Mouse (Mus musculus) layer of hippocampus, adult 11-12 months (tissue): Measurements from ENCODE around the gene St3gal4.

Experiments
- DNase-seq: peaks from one replicate; pipeline ENCODE4 v3.0.0; 2022; ENCODE audit warnings: low spot score

St3gal4 gene

GRCm38 (mm10) chr9:35128564-35128963 lies 9.5 kb upstream of the St3gal4 start:
- DNase-seq, result no peak

GRCm38 (mm10) chr9:35127561-35127960 lies 8.5 kb upstream of the St3gal4 start:
- DNase-seq, result no peak

GRCm38 (mm10) chr9:35127147-35127546 lies 8.1 kb upstream of the St3gal4 start:
- no peak for DNase-seq

GRCm38 (mm10) chr9:35124678-35124955 lies 5.5 kb upstream of the St3gal4 start:
- no peak for DNase-seq

- no peak for DNase-seq
These were observed 5.0 kb upstream of the St3gal4 start for GRCm38 (mm10) chr9:35123804-35124677.

- peak; percentile 28 for DNase-seq
These were observed 4.4 kb upstream of the St3gal4 start for GRCm38 (mm10) chr9:35123456-35123803.

- DNase-seq, result no peak
These were observed 3.6 kb upstream of the St3gal4 start for GRCm38 (mm10) chr9:35122551-35123266.

- no peak for DNase-seq
These were observed 505 bp downstream of the St3gal4 start for GRCm38 (mm10) chr9:35118563-35118962.

GRCm38 (mm10) chr9:35117384-35118295 lies 1.4 kb downstream of the St3gal4 start:
- no peak for DNase-seq

- peak; percentile 67 for DNase-seq
These were observed 2.4 kb downstream of the St3gal4 start for GRCm38 (mm10) chr9:35116391-35117381.

GRCm38 (mm10) chr9:35115804-35116203 lies 3.3 kb downstream of the St3gal4 start:
- no peak for DNase-seq

- DNase-seq, result no peak
These were observed 3.8 kb downstream of the St3gal4 start for GRCm38 (mm10) chr9:35115299-35115698.

- no peak for DNase-seq
These were observed 4.8 kb downstream of the St3gal4 start for GRCm38 (mm10) chr9:35114234-35114633.

- no peak for DNase-seq
These were observed 7.0 kb downstream of the St3gal4 start for GRCm38 (mm10) chr9:35111941-35112595.

- DNase-seq, result no peak
These were observed 7.6 kb downstream of the St3gal4 start for GRCm38 (mm10) chr9:35111446-35111845.

- no peak for DNase-seq
These were observed 8.5 kb downstream of the St3gal4 start for GRCm38 (mm10) chr9:35110567-35110966.

GRCm38 (mm10) chr9:35110051-35110450 lies 9.0 kb downstream of the St3gal4 start:
- no peak for DNase-seq

GRCm38 (mm10) chr9:35108916-35109315 lies 10.2 kb downstream of the St3gal4 start:
- peak; percentile 90 for DNase-seq

GRCm38 (mm10) chr9:35108066-35108465 lies 11.0 kb downstream of the St3gal4 start:
- DNase-seq, result no peak

GRCm38 (mm10) chr9:35107396-35107795 lies 11.7 kb downstream of the St3gal4 start:
- no peak for DNase-seq
